Comparison of ENCODE assay signal across 8 mouse cellular contexts in genomic region chr2:91202222-91202971, GRCm38 (mm10). TPM values are rescaled to one million over a fixed set of nuclear protein-coding genes. Genes with fewer than 3 reads are reported as not detected.
DNase-seq lines count a peak whose midpoint lies in the region; ATAC-seq and TF ChIP-seq lines count a peak whose summit lies in the region.

Nr1h3 (minus strand) TSS chr2:91202834.
Acp2 (plus strand) TSS chr2:91202885.

- peak; percentile 18; the same call in 1 of the 2 replicates for TF ChIP-seq CTCF in kidney, postnatal 0 days (IDR thresholded peaks at IDR 0.05; ENCODE audit: low read depth)

- peak within 1 kb of the TSS; percentile 75 for H3K9ac ChIP-seq in heart, embryonic 12.5 days
- peak within 1 kb of the TSS; percentile 77 for H3K9ac ChIP-seq in kidney, postnatal 0 days (ENCODE audit: low read depth, low read length)
- peak within 1 kb of the TSS; percentile 74 for H3K9ac ChIP-seq in liver, embryonic 11.5 days (ENCODE audit: low read depth, low read length)
- peak within 1 kb of the TSS; percentile 57 for H3K9ac ChIP-seq in stomach, embryonic 14.5 days (replicated peaks; ENCODE audit: low read depth, low read length)

- no peaks in the 10 kb centered on the region for H3K27me3 ChIP-seq in heart, embryonic 12.5 days (replicated peaks)
- H3K27me3 ChIP-seq in kidney, postnatal 0 days (ENCODE audit: insufficient read depth, low read length) = no peaks in the 10 kb centered on the region
- no peaks in the 10 kb centered on the region for H3K27me3 ChIP-seq in liver, embryonic 11.5 days (replicated peaks; ENCODE audit: control insufficient read depth, insufficient read depth, low read length)
- H3K27me3 ChIP-seq in stomach, embryonic 14.5 days (ENCODE audit: control insufficient read depth, insufficient read depth, low read length) = no peaks in the 10 kb centered on the region

- peak within 1 kb of the TSS; percentile 75 for H3K4me2 ChIP-seq in heart, embryonic 12.5 days
- peak within 1 kb of the TSS; percentile 69 for H3K4me2 ChIP-seq in kidney, postnatal 0 days (ENCODE audit: low read length)
- peak within 1 kb of the TSS; percentile 83 for H3K4me2 ChIP-seq in liver, embryonic 11.5 days
- H3K4me2 ChIP-seq in stomach, embryonic 14.5 days (replicated peaks; ENCODE audit: low read depth, low read length) = peak within 1 kb of the TSS; percentile 72

- 4% methylated on average over 28 of the region's 28 CpGs for WGBS in heart, embryonic 12.5 days
- WGBS in kidney, postnatal 0 days = 1% methylated on average over 28 of the region's 28 CpGs
- 4% methylated on average over 28 of the region's 28 CpGs for WGBS in liver, embryonic 11.5 days
- WGBS in stomach, embryonic 14.5 days = 2% methylated on average over 28 of the region's 28 CpGs

- DNase-seq in CD4-positive helper T cell, adult 2 months (ENCODE audit: low read depth, low spot score) = peak; percentile 92
- peak; percentile 90 for DNase-seq in brain, embryonic 18.5 days (ENCODE audit: low read depth, low spot score)
- peak; percentile 97 for DNase-seq in kidney, postnatal 0 days (ENCODE audit: low spot score)
- peak; percentile 96 for DNase-seq in liver, embryonic 11.5 days (ENCODE audit: low spot score)
- DNase-seq in naive thymus-derived CD4-positive, alpha-beta T cell, adult 2 months (ENCODE audit: low read depth) = peak; percentile 95

- H3K4me1 ChIP-seq in heart, embryonic 12.5 days (replicated peaks) = peaks cover 16% of the 10 kb centered on the region
- H3K4me1 ChIP-seq in kidney, postnatal 0 days (replicated peaks; ENCODE audit: insufficient read depth, low read length) = peaks cover 20% of the 10 kb centered on the region; the same call in 1 of the 2 replicates
- 0 out of 2 replicates have a peak, but pooled peaks cover 3% of the 10 kb centered on the region for H3K4me1 ChIP-seq in liver, embryonic 11.5 days (replicated peaks; ENCODE audit: control insufficient read depth, insufficient read depth, low read length)
- peaks cover 13% of the 10 kb centered on the region for H3K4me1 ChIP-seq in stomach, embryonic 14.5 days (ENCODE audit: control insufficient read depth, insufficient read depth, low read length)

- H3K4me3 ChIP-seq in heart, embryonic 12.5 days = peak within 1 kb of the TSS; percentile 64
- H3K4me3 ChIP-seq in kidney, postnatal 0 days (replicated peaks; ENCODE audit: low read depth, low read length) = peak within 1 kb of the TSS; percentile 59
- H3K4me3 ChIP-seq in liver, embryonic 11.5 days (ENCODE audit: low read depth, low read length) = peak within 1 kb of the TSS; percentile 68
- H3K4me3 ChIP-seq in stomach, embryonic 14.5 days (ENCODE audit: low read depth, low read length) = peak within 1 kb of the TSS; percentile 68

- peak within 1 kb of the TSS; percentile 95 for H3K27ac ChIP-seq in heart, embryonic 12.5 days (ENCODE audit: poor library complexity, severe bottlenecking)
- H3K27ac ChIP-seq in kidney, postnatal 0 days = peak within 1 kb of the TSS; percentile 91
- peak within 1 kb of the TSS; percentile 78 for H3K27ac ChIP-seq in liver, embryonic 11.5 days (ENCODE audit: low read depth, low read length)
- H3K27ac ChIP-seq in stomach, embryonic 14.5 days (ENCODE audit: low read length) = peak within 1 kb of the TSS; percentile 93

- H3K9me3 ChIP-seq in heart, embryonic 12.5 days (replicated peaks) = no peaks in the 10 kb centered on the region
- H3K9me3 ChIP-seq in kidney, postnatal 0 days (replicated peaks; ENCODE audit: low read length) = no peaks in the 10 kb centered on the region
- no peaks in the 10 kb centered on the region for H3K9me3 ChIP-seq in liver, embryonic 11.5 days (ENCODE audit: control insufficient read depth, low read length)
- H3K9me3 ChIP-seq in stomach, embryonic 14.5 days (ENCODE audit: control insufficient read depth, low read depth, low read length) = no peaks in the 10 kb centered on the region

- H3K36me3 ChIP-seq in heart, embryonic 12.5 days = peaks cover 26% of the 10 kb centered on the region
- H3K36me3 ChIP-seq in kidney, postnatal 0 days (ENCODE audit: insufficient read depth, low read length) = peaks cover 11% of the 10 kb centered on the region
- H3K36me3 ChIP-seq in liver, embryonic 11.5 days (ENCODE audit: control insufficient read depth, insufficient read depth, low read length) = peaks cover 5% of the 10 kb centered on the region; the same call in 1 of the 2 replicates
- peaks cover 17% of the 10 kb centered on the region for H3K36me3 ChIP-seq in stomach, embryonic 14.5 days (ENCODE audit: control insufficient read depth, insufficient read depth, low read length)

- ATAC-seq in erythroid progenitor cell, adult 5-6 weeks (replicated peaks; ENCODE audit: low FRiP score, poor library complexity, severe bottlenecking) = peak; percentile 98
- peak; percentile 94 for ATAC-seq in heart, embryonic 12.5 days (ENCODE audit: insufficient number of reproducible peaks, low FRiP score)
- peak; percentile 96 for ATAC-seq in kidney, postnatal 0 days (replicated peaks; ENCODE audit: low FRiP score, low read depth)
- ATAC-seq in liver, embryonic 11.5 days (replicated peaks; ENCODE audit: low FRiP score) = peak; percentile 93
- peak; percentile 95 for ATAC-seq in stomach, embryonic 14.5 days (ENCODE audit: insufficient number of reproducible peaks, insufficient read depth, low FRiP score, low read depth)

RNA-seq across cellular contexts. Expression of gene Nr1h3, which starts in this region (rescaled TPM):
- total RNA-seq in erythroid progenitor cell, adult 5-6 weeks (2015; ENCODE audit: low replicate concordance) = 2.5 and 4.6 TPM in 2 replicates
- 1.4 TPM in 1 of 2 replicates, not detected in the other for total RNA-seq in erythroid progenitor cell, adult 5-6 weeks (2017; ENCODE audit: low replicate concordance)
- 1.2 and 2.5 TPM in 2 replicates for polyA plus RNA-seq in heart, embryonic 12.5 days (2016; fragmentation: Nextera tagmentation; extraction: Ambion mirVana)
- polyA plus RNA-seq in kidney, postnatal 0 days (2015; fragmentation: Nextera tagmentation; extraction: Ambion mirVana) = 4.1 and 4.4 TPM in 2 replicates
- 12.2 and 14.6 TPM in 2 replicates for polyA plus RNA-seq in liver, embryonic 11.5 days (2014; fragmentation: Nextera tagmentation; extraction: Ambion mirVana)
- polyA plus RNA-seq in stomach, embryonic 14.5 days (2014; fragmentation: Nextera tagmentation; extraction: Ambion mirVana) = 0.36 and 1.4 TPM in 2 replicates

RNA-seq across cellular contexts. Expression of gene Acp2, which starts in this region (rescaled TPM):
- 6.7 and 7.2 TPM in 2 replicates for total RNA-seq in erythroid progenitor cell, adult 5-6 weeks (2015; ENCODE audit: low replicate concordance)
- total RNA-seq in erythroid progenitor cell, adult 5-6 weeks (2017; ENCODE audit: low replicate concordance) = 1.7 and 5.5 TPM in 2 replicates
- 18.2 and 22.3 TPM in 2 replicates for polyA plus RNA-seq in heart, embryonic 12.5 days (2016; fragmentation: Nextera tagmentation; extraction: Ambion mirVana)
- 22.4 and 22.5 TPM in 2 replicates for polyA plus RNA-seq in kidney, postnatal 0 days (2015; fragmentation: Nextera tagmentation; extraction: Ambion mirVana)
- 16.2 and 17.8 TPM in 2 replicates for polyA plus RNA-seq in liver, embryonic 11.5 days (2014; fragmentation: Nextera tagmentation; extraction: Ambion mirVana)
- 26.5 and 32.3 TPM in 2 replicates for polyA plus RNA-seq in stomach, embryonic 14.5 days (2014; fragmentation: Nextera tagmentation; extraction: Ambion mirVana)

Comparison
In these comparisons a context has a peak if more than half of its experiments do, and no peak if none do; other contexts are left out.
1. Peak in every context shown above with its lines: DNase-seq, ATAC-seq, H3K4me3 ChIP-seq and H3K27ac ChIP-seq.